Mouse (Mus musculus): ENCODE measurements around the gene Abhd12. TPM values are rescaled to one million over a fixed set of nuclear protein-coding genes. Genes with fewer than 3 reads are reported as not detected.
"Not testable (repeated sequence)": the region's sequence is repeated elsewhere in the genome, so short reads cannot be mapped to it uniquely, and the experiment has no call there.

Abhd12 gene
- polyA plus RNA-seq (2012; rRNA removed) (9.7 and 10.9 TPM in 2 replicates), polyA plus RNA-seq (2014; fragmentation: Nextera tagmentation; extraction: Ambion mirVana) (14.8 and 17.9 TPM in 2 replicates)

GRCm38 (mm10) chr2:150904272-150904935, at the start of gene Abhd12:
Abhd12 (minus strand) TSS chr2:150904741.
- peak within 1 kb of the TSS; percentile 77 for H3K4me2 ChIP-seq (ENCODE audit: low read depth)
- under 1% methylated on average over 63 of the region's 72 CpGs for WGBS (ENCODE audit: insufficient replicate concordance)

GRCm38 (mm10) chr2:150951201-150951600, 46.7 kb upstream of the Abhd12 start:
- H3K36me3 ChIP-seq (replicated peaks; ENCODE audit: control insufficient read depth, insufficient read depth, low read depth), result peaks cover 5% of the 10 kb centered on the region
- H3K27me3 ChIP-seq (ENCODE audit: control insufficient read depth, insufficient read depth, low read length), result no peaks in the 10 kb centered on the region
- WGBS (ENCODE audit: insufficient replicate concordance), result 85% methylated on average over 2 of the region's 2 CpGs
- H3K4me3 ChIP-seq (ENCODE audit: insufficient read depth in 1 of 2, low read depth in 2 of 2, low read length in 2 of 2), result no peak overlapping the region
- DNase-seq (ENCODE audit: low read depth in 3 of 3, low spot score in 3 of 3) (no peak), ATAC-seq (ENCODE audit: insufficient read depth) (no peak)
- no peak overlapping the region for H3K9ac ChIP-seq (replicated peaks)
- no peaks in the 10 kb centered on the region for H3K4me1 ChIP-seq (replicated peaks; ENCODE audit: control insufficient read depth in 2 of 2, insufficient read depth in 2 of 2, low read length in 1 of 2)
- no peak for TF ChIP-seq EP300 (IDR thresholded peaks at IDR 0.05; ENCODE audit: low read depth)
- TF ChIP-seq CTCF (IDR thresholded peaks at IDR 0.05; ENCODE audit: low read depth), result no peak
- no peak overlapping the region for H3K27ac ChIP-seq
- H3K9me3 ChIP-seq (ENCODE audit: control insufficient read depth, low read length), result no peaks in the 10 kb centered on the region
- H3K4me2 ChIP-seq (ENCODE audit: low read depth), result no peak overlapping the region

More at GRCm38 (mm10) chr2:150904272-150904935, at the start of gene Abhd12:
- Histone ChIP-seq H3K27me3 (ENCODE audit: control insufficient read depth, insufficient read depth, low read length) (no peaks in the 10 kb centered on the region), H3K4me1 (replicated peaks; ENCODE audit: control insufficient read depth in 2 of 2, insufficient read depth in 2 of 2, low read length in 1 of 2) (peaks cover 10% of the 10 kb centered on the region in 2 experiments), H3K9me3 (ENCODE audit: control insufficient read depth, low read length) (no peaks in the 10 kb centered on the region), H3K27ac (peak within 1 kb of the TSS; percentile 68), H3K36me3 (replicated peaks; ENCODE audit: control insufficient read depth, insufficient read depth, low read depth) (no peaks in the 10 kb centered on the region), H3K4me3 (ENCODE audit: insufficient read depth in 1 of 2, low read depth in 2 of 2, low read length in 2 of 2) (peak within 1 kb of the TSS; percentile 73 to 95), H3K9ac (replicated peaks) (peak within 1 kb of the TSS; percentile 74)
- peak; percentile 93 for ATAC-seq (ENCODE audit: insufficient read depth)
- DNase-seq (ENCODE audit: low read depth in 3 of 3, low spot score in 3 of 3), result peak; percentile 91 to 92 (median 92)
- TF ChIP-seq EP300 (IDR thresholded peaks at IDR 0.05; ENCODE audit: low read depth) (no peak), CTCF (IDR thresholded peaks at IDR 0.05; ENCODE audit: low read depth) (peak; percentile 14; the same call in 1 of the 2 replicates)

GRCm38 (mm10) chr2:150950056-150950455, 45.5 kb upstream of the Abhd12 start:
- ATAC-seq (ENCODE audit: insufficient read depth) (no peak), DNase-seq (ENCODE audit: low read depth in 3 of 3, low spot score in 3 of 3) (no peak)
- Histone ChIP-seq H3K36me3 (replicated peaks; ENCODE audit: control insufficient read depth, insufficient read depth, low read depth) (peaks cover 5% of the 10 kb centered on the region), H3K9me3 (ENCODE audit: control insufficient read depth, low read length) (no peaks in the 10 kb centered on the region), H3K4me3 (ENCODE audit: insufficient read depth in 1 of 2, low read depth in 2 of 2, low read length in 2 of 2) (no peak overlapping the region), H3K27me3 (ENCODE audit: control insufficient read depth, insufficient read depth, low read length) (no peaks in the 10 kb centered on the region), H3K4me2 (ENCODE audit: low read depth) (no peak overlapping the region), H3K27ac (no peak overlapping the region), H3K9ac (replicated peaks) (no peak overlapping the region), H3K4me1 (replicated peaks; ENCODE audit: control insufficient read depth in 2 of 2, insufficient read depth in 2 of 2, low read length in 1 of 2) (no peaks in the 10 kb centered on the region)
- TF ChIP-seq CTCF (IDR thresholded peaks at IDR 0.05; ENCODE audit: low read depth), result no peak
- TF ChIP-seq EP300 (IDR thresholded peaks at IDR 0.05; ENCODE audit: low read depth), result no peak
- WGBS (ENCODE audit: insufficient replicate concordance), result 81% methylated on average over 6 of the region's 6 CpGs

- H3K4me3 ChIP-seq (ENCODE audit: insufficient read depth in 1 of 2, low read depth in 2 of 2, low read length in 2 of 2), result no peak overlapping the region
- no peaks in the 10 kb centered on the region for H3K9me3 ChIP-seq (ENCODE audit: control insufficient read depth, low read length)
- DNase-seq (ENCODE audit: low read depth in 3 of 3, low spot score in 3 of 3), result no peak
- H3K4me2 ChIP-seq (ENCODE audit: low read depth), result no peak overlapping the region
- TF ChIP-seq EP300 (IDR thresholded peaks at IDR 0.05; ENCODE audit: low read depth), result no peak
- TF ChIP-seq CTCF (IDR thresholded peaks at IDR 0.05; ENCODE audit: low read depth), result no peak
- ATAC-seq (ENCODE audit: insufficient read depth), result no peak
- 78% methylated on average over 3 of the region's 3 CpGs for WGBS (ENCODE audit: insufficient replicate concordance)
- no peak overlapping the region for H3K27ac ChIP-seq
- no peaks in the 10 kb centered on the region for H3K27me3 ChIP-seq (ENCODE audit: control insufficient read depth, insufficient read depth, low read length)
- H3K36me3 ChIP-seq (replicated peaks; ENCODE audit: control insufficient read depth, insufficient read depth, low read depth), result peaks cover 8% of the 10 kb centered on the region
- no peaks in the 10 kb centered on the region for H3K4me1 ChIP-seq (replicated peaks; ENCODE audit: control insufficient read depth in 2 of 2, insufficient read depth in 2 of 2, low read length in 1 of 2)
- no peak overlapping the region for H3K9ac ChIP-seq (replicated peaks)
These were observed 45.1 kb upstream of the Abhd12 start for GRCm38 (mm10) chr2:150949652-150950051.

- H3K27me3 ChIP-seq (ENCODE audit: control insufficient read depth, insufficient read depth, low read length), result no peaks in the 10 kb centered on the region
- ATAC-seq (ENCODE audit: insufficient read depth), result no peak
- H3K4me3 ChIP-seq (ENCODE audit: insufficient read depth in 1 of 2, low read depth in 2 of 2, low read length in 2 of 2), result no peak overlapping the region
- 80% methylated on average over 5 of the region's 5 CpGs for whole genome bisulfite sequencing (ENCODE audit: insufficient replicate concordance)
- H3K9me3 ChIP-seq (ENCODE audit: control insufficient read depth, low read length), result no peaks in the 10 kb centered on the region
- DNase-seq (ENCODE audit: low read depth in 3 of 3, low spot score in 3 of 3), result no peak
- H3K36me3 ChIP-seq (replicated peaks; ENCODE audit: control insufficient read depth, insufficient read depth, low read depth), result peaks cover 10% of the 10 kb centered on the region
- H3K4me1 ChIP-seq (replicated peaks; ENCODE audit: control insufficient read depth in 2 of 2, insufficient read depth in 2 of 2, low read length in 1 of 2), result no peaks in the 10 kb centered on the region
- no peak overlapping the region for H3K9ac ChIP-seq (replicated peaks)
- H3K4me2 ChIP-seq (ENCODE audit: low read depth), result no peak overlapping the region
- H3K27ac ChIP-seq, result no peak overlapping the region
- no peak for TF ChIP-seq CTCF (IDR thresholded peaks at IDR 0.05; ENCODE audit: low read depth)
- no peak for TF ChIP-seq EP300 (IDR thresholded peaks at IDR 0.05; ENCODE audit: low read depth)
These were observed 44.2 kb upstream of the Abhd12 start for GRCm38 (mm10) chr2:150948786-150949185.

- H3K27ac ChIP-seq; H3K4me1 ChIP-seq (replicated peaks; ENCODE audit: control insufficient read depth in 2 of 2, insufficient read depth in 2 of 2, low read length in 1 of 2); H3K9me3 ChIP-seq (ENCODE audit: control insufficient read depth, low read length); ATAC-seq (ENCODE audit: insufficient read depth); H3K36me3 ChIP-seq (replicated peaks; ENCODE audit: control insufficient read depth, insufficient read depth, low read depth); H3K9ac ChIP-seq (replicated peaks); DNase-seq (ENCODE audit: low read depth in 3 of 3, low spot score in 3 of 3); H3K4me3 ChIP-seq (ENCODE audit: insufficient read depth in 1 of 2, low read depth in 2 of 2, low read length in 2 of 2); H3K27me3 ChIP-seq (ENCODE audit: control insufficient read depth, insufficient read depth, low read length); H3K4me2 ChIP-seq (ENCODE audit: low read depth): not testable (repeated sequence)
- WGBS (ENCODE audit: insufficient replicate concordance), result 85% methylated on average over 12 of the region's 12 CpGs
These were observed 43.5 kb upstream of the Abhd12 start for GRCm38 (mm10) chr2:150947880-150948611.

GRCm38 (mm10) chr2:150947341-150947740, 42.8 kb upstream of the Abhd12 start:
- H3K9me3 ChIP-seq (ENCODE audit: control insufficient read depth, low read length); H3K4me3 ChIP-seq (ENCODE audit: insufficient read depth in 1 of 2, low read depth in 2 of 2, low read length in 2 of 2); H3K9ac ChIP-seq (replicated peaks); H3K4me2 ChIP-seq (ENCODE audit: low read depth); H3K27me3 ChIP-seq (ENCODE audit: control insufficient read depth, insufficient read depth, low read length); H3K4me1 ChIP-seq (replicated peaks; ENCODE audit: control insufficient read depth in 2 of 2, insufficient read depth in 2 of 2, low read length in 1 of 2); ATAC-seq (ENCODE audit: insufficient read depth); H3K36me3 ChIP-seq (replicated peaks; ENCODE audit: control insufficient read depth, insufficient read depth, low read depth); H3K27ac ChIP-seq; DNase-seq (ENCODE audit: low read depth in 3 of 3, low spot score in 3 of 3): not testable (repeated sequence)
- WGBS (ENCODE audit: insufficient replicate concordance), result 89% methylated on average over 5 of the region's 5 CpGs
